Mouse (Mus musculus) erythroid progenitor cell, adult 5-6 weeks (primary cell): ENCODE measurements around the gene Tmem102. TPM values are rescaled to one million over a fixed set of nuclear protein-coding genes. Genes with fewer than 3 reads are reported as not detected.

ENCODE experiments used
- ATAC-seq: replicated peaks from 2 replicates; pipeline ENCODE4 v1.8.0; 2016; ENCODE audit warnings: moderate number of reproducible peaks, mild to moderate bottlenecking, moderate TSS enrichment, inconsistent platforms; ENCODE audit not compliant: poor library complexity, low FRiP score, severe bottlenecking
- total RNA-seq, 2 experiments: library from RNA; stranded (forward) in 1 of 2; stranded (reverse) in 1 of 2; fragments of 150-400 nt in 1 of 2; fragments of 186-747, 209-891 nt in 1 of 2; gene quantifications; 2 replicates each; pipeline versions ENCODE4 v1.2.3 to v1.2.4; 2015 to 2017; ENCODE audit warnings: low replicate concordance in 2 of 2

Tmem102 gene
- total RNA-seq, 2 experiments from 2014 or later: not detected

- peak; percentile 97 for ATAC-seq
These were observed 10.0 kb downstream of the Tmem102 start, which contains the start of gene Chrnb1 for GRCm38 (mm10) chr11:69795168-69795982. TSS of gene Chrnb1 (minus strand) at chr11:69795943.

GRCm38 (mm10) chr11:69793429-69793828 lies 12.0 kb downstream of the Tmem102 start:
- no peak for ATAC-seq

GRCm38 (mm10) chr11:69791420-69791819 lies 14.0 kb downstream of the Tmem102 start:
- no peak for ATAC-seq

DNA sequence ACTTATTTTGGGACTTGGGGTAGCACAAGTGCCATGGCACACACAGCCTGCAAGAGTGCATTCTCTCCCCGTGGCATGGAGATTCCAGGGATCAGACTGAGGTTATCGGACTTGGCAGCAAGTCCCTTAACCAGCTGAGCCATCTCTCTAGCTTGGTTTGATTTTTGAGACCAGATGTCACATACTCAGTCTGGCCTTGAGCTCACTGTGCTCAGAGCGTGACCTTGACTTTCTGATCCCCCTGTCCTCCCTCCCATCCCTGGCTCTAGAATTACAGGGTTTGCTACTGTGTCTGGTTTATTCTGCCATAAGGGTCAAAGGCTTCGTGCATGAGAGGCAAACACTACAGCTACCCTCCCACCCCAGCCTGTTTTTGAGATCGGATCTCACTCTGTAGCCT lies 16.0 kb downstream of the Tmem102 start:
- ATAC-seq: no peak

GRCm38 (mm10) chr11:69787306-69787705 lies 18.1 kb downstream of the Tmem102 start:
- no peak for ATAC-seq

DNA sequence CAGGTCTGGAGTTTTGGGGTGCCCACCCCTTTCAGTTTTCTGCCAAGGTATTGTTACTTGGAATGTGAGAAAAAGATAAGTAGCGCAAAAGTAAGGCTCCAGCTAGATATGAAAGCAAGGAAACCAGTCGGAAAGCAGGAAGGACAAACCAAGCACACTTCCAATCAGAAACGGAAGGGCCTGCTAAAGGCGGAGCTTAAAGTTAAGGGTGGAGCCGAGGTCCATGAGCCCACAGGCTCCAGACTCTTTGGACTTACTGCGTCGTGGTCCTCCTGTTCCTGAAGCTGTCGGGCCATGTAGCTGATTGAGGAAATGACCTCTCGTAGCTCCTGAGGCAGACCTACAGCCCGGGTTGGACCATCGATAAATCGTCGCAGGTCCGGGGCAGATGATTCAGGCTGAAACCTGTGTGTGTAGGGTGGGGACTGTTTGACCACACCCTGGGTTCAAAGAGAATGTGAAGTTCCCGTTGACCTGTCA lies 20.6 kb downstream of the Tmem102 start:
- peak; percentile 86 for ATAC-seq

DNA sequence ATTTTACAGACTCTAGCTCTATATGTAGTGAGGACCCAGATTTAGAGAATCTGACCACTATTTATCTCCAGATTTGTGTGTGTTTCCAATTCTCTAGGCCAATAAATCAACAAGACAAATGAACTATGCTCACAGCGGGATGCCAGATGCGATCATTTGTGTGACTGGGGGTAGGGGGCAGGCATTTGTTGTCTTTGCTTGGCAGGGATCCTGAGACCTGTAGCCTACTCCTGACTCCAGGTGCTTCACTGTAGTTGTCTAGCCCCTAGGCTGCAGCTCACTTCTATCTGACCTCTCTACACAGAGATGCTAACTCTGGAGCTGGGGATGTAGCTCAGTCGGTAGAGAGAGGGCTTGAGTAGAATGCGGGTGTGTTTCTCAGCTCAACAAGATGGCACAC lies 23.6 kb downstream of the Tmem102 start:
- ATAC-seq: no peak

DNA sequence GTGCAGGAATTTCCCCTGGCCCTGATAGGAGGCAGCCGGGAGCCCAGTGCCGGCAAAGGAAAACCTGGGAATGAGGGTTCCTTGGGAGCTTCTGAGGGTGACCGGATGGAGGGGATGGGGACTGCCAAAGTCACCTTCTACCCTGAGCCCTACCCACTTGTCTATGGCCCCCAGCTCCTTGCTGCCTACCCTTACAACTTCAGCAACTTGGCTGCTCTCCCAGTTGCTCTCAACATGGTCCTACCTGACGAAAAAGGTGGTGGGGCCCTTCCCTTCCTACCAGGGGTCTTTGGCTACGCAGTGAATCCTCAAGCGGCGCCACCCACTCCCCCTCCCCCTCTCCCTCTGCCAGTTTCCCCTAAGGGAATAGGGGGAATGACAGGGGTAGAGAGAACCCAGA lies 26.4 kb downstream of the Tmem102 start:
- no peak for ATAC-seq

DNA sequence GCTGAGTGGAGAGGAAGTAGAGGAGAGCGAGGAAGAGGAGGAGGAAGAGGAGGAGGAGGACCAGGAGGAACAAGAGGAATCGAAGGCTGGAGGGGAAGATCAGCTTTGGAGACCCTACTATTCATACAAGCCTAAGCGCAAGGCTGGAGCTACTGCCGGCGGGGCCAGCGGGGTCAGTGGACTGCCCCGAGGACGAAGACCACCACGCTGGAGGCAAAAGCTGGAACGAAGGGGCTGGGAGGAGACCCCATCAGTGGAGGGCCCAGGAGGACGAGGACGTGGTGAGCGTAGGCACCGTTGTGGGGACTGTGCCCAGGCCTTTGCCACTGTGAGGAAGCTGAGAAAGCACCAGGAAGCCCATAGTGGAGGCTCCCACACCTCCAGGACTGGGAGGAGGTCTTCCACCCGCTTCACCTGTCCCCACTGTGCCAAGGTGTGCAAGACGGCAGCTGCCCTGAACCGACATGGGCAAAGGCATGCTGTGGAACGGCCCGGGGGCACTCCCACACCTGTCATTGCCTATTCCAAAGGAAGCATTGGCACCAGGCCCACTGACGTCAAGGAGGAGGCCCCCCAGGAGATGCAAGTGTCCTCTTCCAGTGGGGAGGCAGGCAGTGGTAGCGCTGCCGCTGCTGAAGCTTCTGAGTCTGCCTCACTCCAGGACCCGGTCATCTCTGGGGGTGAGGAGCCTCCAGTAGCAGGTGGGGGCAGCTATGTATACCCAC lies 27.0 kb downstream of the Tmem102 start:
- ATAC-seq: no peak

DNA sequence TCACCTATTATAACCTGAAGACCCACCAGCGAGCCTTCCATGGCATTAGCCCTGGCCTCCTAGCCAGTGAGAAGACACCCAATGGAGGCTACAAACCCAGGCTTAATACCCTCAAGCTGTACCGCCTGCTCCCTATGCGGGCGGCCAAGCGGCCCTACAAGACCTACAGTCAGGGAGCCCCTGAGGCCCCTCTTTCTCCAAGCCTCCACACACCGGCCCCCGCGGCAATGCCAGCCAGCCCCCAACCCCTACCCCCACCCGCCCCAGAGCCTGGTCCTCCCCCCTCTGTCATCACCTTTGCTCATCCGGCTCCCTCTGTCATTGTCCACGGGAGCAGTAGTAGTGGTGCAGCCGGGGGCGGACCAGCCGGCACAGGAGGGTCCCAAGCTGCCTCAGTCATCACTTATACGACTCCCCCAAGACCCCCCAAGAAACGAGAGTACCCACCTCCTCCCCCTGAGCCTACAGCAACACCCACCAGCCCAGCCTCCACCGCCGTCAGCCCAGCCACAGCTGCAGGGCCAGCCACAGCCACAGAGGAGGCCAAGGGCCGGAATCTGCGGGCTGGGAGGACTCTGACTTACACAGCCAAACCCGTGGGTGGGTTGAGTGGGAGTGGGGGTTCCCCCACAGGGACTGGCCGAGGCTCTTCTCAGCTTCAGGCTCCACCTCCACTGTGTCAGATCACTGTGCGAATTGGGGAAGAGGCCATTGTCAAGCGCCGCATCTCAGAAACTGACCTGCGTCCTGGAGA lies 27.7 kb downstream of the Tmem102 start:
- no peak for ATAC-seq

DNA sequence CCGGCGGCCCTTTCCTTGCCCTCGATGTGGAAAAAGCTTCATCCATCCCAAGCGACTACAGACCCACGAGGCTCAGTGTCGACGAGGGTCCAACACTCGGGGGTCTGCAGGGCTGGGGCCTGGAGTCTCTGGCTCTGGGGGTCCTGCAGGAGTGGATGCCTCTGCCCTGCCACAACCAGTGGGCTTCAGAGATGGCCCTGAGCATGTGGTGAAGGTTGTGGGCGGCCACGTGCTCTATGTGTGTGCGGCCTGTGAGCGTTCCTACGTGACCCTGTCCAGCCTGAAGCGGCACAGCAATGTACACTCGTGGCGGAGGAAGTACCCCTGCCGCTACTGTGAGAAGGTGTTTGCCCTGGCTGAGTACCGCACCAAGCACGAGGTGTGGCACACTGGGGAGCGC lies 28.9 kb downstream of the Tmem102 start:
- no peak for ATAC-seq

GRCm38 (mm10) chr11:69775716-69776115 lies 29.7 kb downstream of the Tmem102 start:
- no peak for ATAC-seq

DNA sequence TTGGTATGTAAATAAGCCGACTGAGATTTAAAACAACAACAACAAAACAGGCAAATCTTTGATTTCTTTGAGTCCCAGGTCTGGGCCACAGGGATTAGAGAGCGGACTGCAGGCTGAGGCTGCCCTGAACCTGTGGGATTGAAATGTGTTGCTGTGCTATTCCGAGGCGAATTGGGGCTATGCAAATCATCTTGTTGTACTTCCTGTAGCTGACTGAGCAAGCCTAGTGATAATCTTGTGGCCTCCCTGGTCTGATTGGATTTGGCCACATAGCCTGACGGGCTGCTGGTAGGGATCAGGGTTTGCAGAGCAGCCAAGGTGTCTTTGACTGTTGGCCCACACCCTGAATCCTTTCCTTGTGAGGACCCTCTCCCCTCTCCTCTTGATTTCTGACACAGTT lies 30.5 kb downstream of the Tmem102 start:
- no peak for ATAC-seq

DNA sequence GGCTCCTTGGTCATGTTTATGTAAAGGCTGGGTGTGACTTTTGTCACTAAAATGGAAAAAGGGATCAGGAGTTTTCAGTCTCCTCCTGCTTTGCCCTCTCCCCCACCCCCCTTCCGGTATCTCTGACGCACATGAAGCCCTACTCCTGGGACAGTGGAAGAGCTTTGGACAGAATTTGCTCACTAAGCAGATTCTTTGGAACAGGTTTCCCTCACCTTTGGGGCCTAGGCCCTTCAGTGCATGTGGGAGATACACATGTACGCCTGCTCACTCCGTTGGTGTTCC lies 37.9 kb downstream of the Tmem102 start:
- ATAC-seq: no peak

DNA sequence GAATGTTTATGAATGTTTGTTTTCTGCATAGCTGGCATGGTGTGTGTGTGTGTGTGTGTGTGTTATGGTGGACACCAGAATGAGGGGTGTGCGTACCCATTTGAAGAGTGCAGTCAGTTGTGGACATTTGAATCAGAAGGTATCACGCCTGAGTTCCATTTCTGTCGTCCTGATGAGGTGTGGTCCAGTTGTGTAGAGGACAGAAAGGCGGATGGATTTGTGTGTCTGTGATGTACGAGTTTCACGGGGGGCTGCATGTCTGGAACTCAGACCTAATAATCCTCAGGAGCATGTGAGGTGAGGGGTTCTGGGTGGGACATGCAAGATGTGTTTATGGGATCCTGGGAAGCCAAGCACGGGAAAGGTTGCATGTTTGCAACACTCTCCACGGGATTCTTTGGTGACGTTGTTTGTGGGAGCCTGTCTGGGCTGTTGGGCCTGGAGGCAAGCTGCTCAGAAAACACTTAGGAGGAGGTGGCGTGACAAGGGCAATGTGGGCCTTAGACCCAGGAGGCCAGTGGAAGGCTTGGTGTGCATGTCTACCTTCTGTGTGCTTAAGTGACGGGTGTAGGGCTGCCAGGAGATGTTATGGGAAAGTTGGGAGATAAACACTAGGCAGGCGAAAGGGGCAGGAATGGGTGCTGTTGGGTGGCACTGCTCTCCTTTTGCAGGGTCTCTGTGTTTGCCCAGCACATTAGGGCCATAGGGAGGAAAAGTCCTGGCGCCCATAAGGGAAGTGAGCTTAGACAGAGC lies 38.4 kb downstream of the Tmem102 start:
- ATAC-seq: no peak

GRCm38 (mm10) chr11:69766126-69766609 lies 39.3 kb downstream of the Tmem102 start:
- ATAC-seq: 0 out of 2 replicates have a peak, but pooled peaks have one; percentile 40

DNA sequence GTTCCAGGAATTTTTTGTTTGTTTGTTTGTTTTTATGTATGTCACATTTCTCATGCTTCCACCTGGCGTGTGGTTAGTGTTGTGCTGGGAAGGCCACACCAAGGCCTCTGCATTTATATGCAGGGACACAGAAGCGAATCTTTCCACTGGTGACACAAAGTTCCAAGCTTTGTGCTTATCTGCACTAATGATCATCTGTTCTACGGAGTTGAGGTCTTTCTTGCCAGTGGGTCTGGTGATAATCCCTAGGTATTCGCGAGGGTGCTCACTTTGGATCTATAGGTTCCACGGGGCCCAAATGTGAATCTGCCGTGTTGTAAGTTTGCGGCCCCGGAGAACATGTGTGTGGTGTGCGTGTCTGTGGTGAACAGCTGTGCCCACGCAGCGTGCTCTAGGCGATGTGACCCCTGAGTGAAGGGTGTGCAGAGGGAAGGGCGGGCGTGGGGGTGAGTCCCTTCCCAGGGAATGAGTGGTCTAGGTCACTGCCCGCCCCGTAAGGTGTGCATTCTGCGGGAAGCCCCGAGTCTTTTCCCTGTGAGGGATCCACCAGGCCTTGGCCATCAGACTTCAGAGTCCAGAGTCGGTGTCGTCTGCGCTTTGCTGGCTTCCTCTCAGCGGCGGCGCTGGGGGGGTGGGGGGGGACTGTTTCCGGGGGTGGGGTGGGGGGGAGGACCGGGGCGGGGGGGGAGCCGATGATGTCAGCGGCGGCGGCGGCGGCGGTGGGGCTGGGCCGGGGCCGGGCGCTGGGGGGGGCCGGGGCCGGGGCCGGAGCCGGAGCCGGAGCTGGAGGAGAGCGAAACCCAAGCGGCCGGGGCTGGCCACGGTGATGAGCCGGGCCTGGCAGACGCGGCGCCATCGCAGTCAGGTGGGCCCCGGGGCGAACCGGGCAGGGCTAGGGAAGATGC lies 40.0 kb downstream of the Tmem102 start, which contains the start of gene Zbtb4:
Gene Zbtb4, plus strand, starts transcription at position 692 of the 905 bp plus-strand sequence.
- no peak for ATAC-seq

- no peak for ATAC-seq
These were observed 41.9 kb downstream of the Tmem102 start for GRCm38 (mm10) chr11:69763551-69763950.

DNA sequence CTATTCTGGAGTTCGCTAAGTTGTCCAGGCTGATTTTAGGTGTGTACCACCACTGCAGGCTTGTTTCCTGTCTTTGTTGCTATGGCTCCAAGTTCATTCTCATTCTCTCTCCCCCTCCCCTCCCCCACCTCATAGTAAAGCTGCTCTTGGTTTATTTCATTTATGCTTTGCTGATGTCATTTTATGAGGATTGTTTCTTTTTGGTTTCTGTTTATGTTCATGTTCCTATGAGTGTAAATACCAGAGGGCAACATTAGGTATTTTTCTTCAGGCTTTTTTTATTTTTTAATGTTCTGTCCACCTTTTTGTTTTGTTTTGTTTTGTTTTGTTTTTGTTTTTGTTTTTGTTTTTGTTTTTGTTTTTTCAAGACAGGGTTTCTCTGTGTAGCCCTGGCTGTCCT lies 43.6 kb downstream of the Tmem102 start, which contains the start of gene Slc35g3:
Gene Slc35g3, minus strand, starts transcription at position 101 of the 400 bp plus-strand sequence.
- ATAC-seq: no peak
